Mouse (Mus musculus): Measurements from ENCODE around the gene Immp2l. TPM values are rescaled to one million over a fixed set of nuclear protein-coding genes. Genes with fewer than 3 reads are reported as not detected.

Immp2l gene
- polyA plus RNA-seq, 1 experiment from 2014 or later, result 16.6 TPM

DNA sequence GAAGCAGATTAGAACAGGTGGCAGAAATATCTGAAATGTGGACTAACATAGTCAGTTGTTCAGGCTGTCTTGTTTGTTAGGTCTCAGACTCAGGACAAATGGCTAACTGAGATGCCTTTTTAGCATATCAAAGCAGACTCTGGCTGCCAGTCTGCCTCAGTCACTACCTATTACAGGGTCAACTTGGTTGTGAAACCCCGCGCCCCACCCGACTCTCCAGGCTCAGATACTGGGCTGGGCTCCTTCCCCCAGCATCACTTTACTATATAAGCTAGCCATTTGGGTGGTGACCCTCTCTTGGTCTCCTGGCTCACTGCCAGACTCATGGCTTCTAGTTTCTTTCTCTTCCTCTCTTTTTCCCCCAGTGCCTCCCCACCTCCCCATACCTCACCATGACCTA lies 887.7 kb downstream of the Immp2l start:
- Histone ChIP-seq H3K27me3 (no peaks in the 10 kb centered on the region), H3K27ac (no peak overlapping the region), H3K9me3 (no peaks in the 10 kb centered on the region), H3K36me3 (no peaks in the 10 kb centered on the region), H3K4me1 (no peaks in the 10 kb centered on the region), H3K4me2 (no peak overlapping the region), H3K9ac (no peak overlapping the region), H3K4me3 (no peak overlapping the region)
- no peak for ATAC-seq (ENCODE audit: insufficient number of reproducible peaks, insufficient read depth, low FRiP score, low TSS enrichment, low read depth)
- 81% methylated on average over 3 of the region's 3 CpGs for WGBS

DNA sequence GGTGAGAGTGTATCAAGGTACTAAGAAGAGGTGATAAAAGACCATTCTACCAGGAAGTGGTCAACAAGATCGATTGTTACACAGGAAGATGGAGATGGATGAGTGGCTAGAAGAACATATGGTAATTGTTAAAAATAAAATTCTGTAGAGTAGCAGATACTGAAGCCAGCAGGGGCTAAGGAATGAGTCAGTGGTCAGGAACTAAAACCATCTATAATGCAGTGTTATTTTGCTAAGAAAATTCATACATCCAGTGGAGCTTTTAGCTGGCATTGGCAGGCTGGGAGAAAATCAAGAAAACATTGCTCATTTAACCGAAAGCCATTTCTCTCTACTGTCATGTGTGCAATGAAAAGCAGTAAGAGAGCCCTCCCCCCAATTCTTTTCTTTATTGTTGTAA lies 913.9 kb downstream of the Immp2l start:
- H3K4me1 ChIP-seq, result no peaks in the 10 kb centered on the region
- H3K9ac ChIP-seq, result no peak overlapping the region
- no peak overlapping the region for H3K27ac ChIP-seq
- no peak for ATAC-seq (ENCODE audit: insufficient number of reproducible peaks, insufficient read depth, low FRiP score, low TSS enrichment, low read depth)
- WGBS, result 82% methylated on average over 2 of the region's 2 CpGs
- no peaks in the 10 kb centered on the region for H3K36me3 ChIP-seq
- no peak overlapping the region for H3K4me2 ChIP-seq
- no peaks in the 10 kb centered on the region for H3K27me3 ChIP-seq
- H3K4me3 ChIP-seq, result no peak overlapping the region
- no peaks in the 10 kb centered on the region for H3K9me3 ChIP-seq

DNA sequence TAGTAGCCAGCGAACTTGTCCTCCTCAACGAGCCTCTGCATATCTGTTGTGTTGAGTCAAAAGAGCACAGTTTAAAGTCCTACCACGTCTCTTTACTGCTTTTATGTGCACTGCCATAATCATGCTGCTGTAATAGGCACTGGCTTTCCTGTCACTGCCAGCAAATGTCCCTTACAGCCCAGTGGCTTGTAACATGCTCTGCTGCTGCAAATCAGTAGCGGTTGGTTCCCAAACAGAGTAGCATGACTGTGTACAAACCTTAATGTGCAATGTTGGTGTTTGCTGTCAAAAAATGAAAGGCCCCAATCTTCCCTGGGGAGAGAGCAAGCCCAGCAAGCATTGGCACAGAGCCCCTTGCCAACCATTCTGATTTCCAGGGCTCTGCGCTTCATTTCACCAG lies 918.0 kb downstream of the Immp2l start:
- WGBS, result 86% methylated on average over 5 of the region's 5 CpGs

GRCm38 (mm10) chr12:41944079-41944672 lies 920.3 kb downstream of the Immp2l start:
- Histone ChIP-seq H3K27me3 (no peaks in the 10 kb centered on the region), H3K4me1 (no peaks in the 10 kb centered on the region), H3K4me2 (no peak overlapping the region), H3K9me3 (no peaks in the 10 kb centered on the region), H3K36me3 (no peaks in the 10 kb centered on the region), H3K4me3 (no peak overlapping the region), H3K27ac (no peak overlapping the region), H3K9ac (no peak overlapping the region)
- no peak for ATAC-seq (ENCODE audit: insufficient number of reproducible peaks, insufficient read depth, low FRiP score, low TSS enrichment, low read depth)
- 68% methylated on average over 4 of the region's 4 CpGs for WGBS

More for the DNA sequence above, 918.0 kb downstream of the Immp2l start:
- H3K36me3 ChIP-seq, result no peaks in the 10 kb centered on the region
- H3K4me3 ChIP-seq, result no peak overlapping the region
- no peak overlapping the region for H3K4me2 ChIP-seq
- H3K27me3 ChIP-seq, result no peaks in the 10 kb centered on the region
- H3K9me3 ChIP-seq, result no peaks in the 10 kb centered on the region
- no peaks in the 10 kb centered on the region for H3K4me1 ChIP-seq
- no peak overlapping the region for H3K27ac ChIP-seq
- no peak for ATAC-seq (ENCODE audit: insufficient number of reproducible peaks, insufficient read depth, low FRiP score, low TSS enrichment, low read depth)
- H3K9ac ChIP-seq, result no peak overlapping the region

GRCm38 (mm10) chr12:41946536-41946935 lies 922.6 kb downstream of the Immp2l start:
- H3K27me3 ChIP-seq, result no peaks in the 10 kb centered on the region
- H3K4me2 ChIP-seq, result no peak overlapping the region
- no peak overlapping the region for H3K27ac ChIP-seq
- H3K9ac ChIP-seq, result no peak overlapping the region
- H3K4me1 ChIP-seq, result no peaks in the 10 kb centered on the region
- ATAC-seq (ENCODE audit: insufficient number of reproducible peaks, insufficient read depth, low FRiP score, low TSS enrichment, low read depth), result no peak
- no peaks in the 10 kb centered on the region for H3K36me3 ChIP-seq
- no peak overlapping the region for H3K4me3 ChIP-seq
- no peaks in the 10 kb centered on the region for H3K9me3 ChIP-seq

DNA sequence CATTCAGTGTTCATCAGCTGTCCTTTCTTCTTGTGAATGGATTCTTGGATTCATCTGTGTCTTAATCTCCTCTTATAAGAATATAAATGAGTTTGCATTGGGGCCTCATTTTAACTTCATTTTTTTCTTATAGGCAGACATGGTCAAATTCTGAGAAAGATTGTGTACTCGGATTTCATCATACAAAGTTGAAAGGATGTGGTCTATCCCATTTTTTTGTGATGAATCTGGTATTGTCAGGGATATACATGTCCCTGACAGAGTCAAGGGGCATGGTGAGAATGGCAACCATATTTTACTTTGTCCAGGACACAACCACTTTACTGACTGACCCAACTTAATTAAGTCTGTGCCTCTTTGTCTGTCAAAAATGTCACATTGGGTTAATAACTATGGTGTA lies 925.5 kb downstream of the Immp2l start:
- WGBS, result 77% methylated on average over 1 of the region's 1 CpGs

GRCm38 (mm10) chr12:41949841-41950241 lies 926.0 kb downstream of the Immp2l start:
- Histone ChIP-seq H3K9ac (no peak overlapping the region), H3K4me2 (no peak overlapping the region), H3K4me3 (no peak overlapping the region), H3K4me1 (no peaks in the 10 kb centered on the region), H3K27ac (no peak overlapping the region), H3K9me3 (no peaks in the 10 kb centered on the region), H3K36me3 (no peaks in the 10 kb centered on the region), H3K27me3 (no peaks in the 10 kb centered on the region)
- 89% methylated on average over 6 of the region's 6 CpGs for WGBS
- ATAC-seq (ENCODE audit: insufficient number of reproducible peaks, insufficient read depth, low FRiP score, low TSS enrichment, low read depth), result no peak

More for the DNA sequence above, 925.5 kb downstream of the Immp2l start:
- Histone ChIP-seq H3K36me3 (no peaks in the 10 kb centered on the region), H3K4me3 (no peak overlapping the region), H3K4me2 (no peak overlapping the region), H3K9ac (no peak overlapping the region), H3K4me1 (no peaks in the 10 kb centered on the region), H3K27me3 (no peaks in the 10 kb centered on the region), H3K9me3 (no peaks in the 10 kb centered on the region), H3K27ac (no peak overlapping the region)
- ATAC-seq (ENCODE audit: insufficient number of reproducible peaks, insufficient read depth, low FRiP score, low TSS enrichment, low read depth), result no peak

- 89% methylated on average over 2 of the region's 2 CpGs for WGBS
- Histone ChIP-seq H3K4me1 (no peaks in the 10 kb centered on the region), H3K4me3 (no peak overlapping the region), H3K4me2 (no peak overlapping the region), H3K9me3 (no peaks in the 10 kb centered on the region), H3K9ac (no peak overlapping the region), H3K27ac (no peak overlapping the region), H3K27me3 (no peaks in the 10 kb centered on the region), H3K36me3 (no peaks in the 10 kb centered on the region)
- ATAC-seq (ENCODE audit: insufficient number of reproducible peaks, insufficient read depth, low FRiP score, low TSS enrichment, low read depth), result no peak
Measured at GRCm38 (mm10) chr12:41950726-41951125, 926.8 kb downstream of the Immp2l start.

DNA sequence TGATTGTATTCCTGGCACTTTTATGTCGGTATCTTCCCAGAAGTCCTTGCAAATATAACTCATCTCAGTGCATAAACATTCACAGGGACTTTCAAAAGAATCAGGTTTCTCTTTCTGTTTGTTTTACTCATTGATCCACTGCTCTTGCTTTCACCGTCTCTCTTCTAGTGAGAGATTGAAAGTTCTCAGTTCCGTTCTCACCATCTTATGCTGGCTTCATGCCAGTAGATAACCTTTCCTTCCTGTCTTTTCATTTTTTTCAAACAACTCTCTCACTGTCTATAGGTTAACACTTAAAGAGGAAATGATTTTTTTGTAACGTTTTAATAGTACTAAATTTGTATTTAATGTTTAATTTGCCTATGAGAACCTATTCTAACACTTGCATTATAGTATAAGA lies 937.1 kb downstream of the Immp2l start:
- no peak for ATAC-seq (ENCODE audit: insufficient number of reproducible peaks, insufficient read depth, low FRiP score, low TSS enrichment, low read depth)
- no peak overlapping the region for H3K4me2 ChIP-seq
- no peak overlapping the region for H3K9ac ChIP-seq
- H3K27me3 ChIP-seq, result no peaks in the 10 kb centered on the region
- no peaks in the 10 kb centered on the region for H3K9me3 ChIP-seq
- no peaks in the 10 kb centered on the region for H3K4me1 ChIP-seq
- 49% methylated on average over 4 of the region's 4 CpGs for WGBS
- H3K4me3 ChIP-seq, result no peak overlapping the region
- no peak overlapping the region for H3K27ac ChIP-seq
- no peaks in the 10 kb centered on the region for H3K36me3 ChIP-seq

DNA sequence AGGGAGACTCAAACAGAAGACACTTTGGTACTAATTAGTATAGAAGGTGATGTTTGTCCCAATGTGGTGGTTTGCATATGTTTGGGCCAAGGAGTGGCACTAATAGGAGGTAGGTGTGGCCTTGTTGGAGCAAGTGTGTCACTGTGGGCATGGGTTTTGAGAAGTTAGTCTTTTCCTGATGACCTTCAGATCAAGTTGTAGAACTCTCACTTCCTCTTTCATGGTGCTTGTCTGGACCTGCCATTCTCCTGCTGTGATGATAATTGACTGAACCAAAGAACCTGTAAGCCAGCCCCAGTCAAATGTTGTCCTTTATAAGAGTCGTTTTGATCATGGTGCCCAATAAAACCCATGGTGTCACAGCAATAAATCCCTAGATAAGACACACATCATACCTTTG lies 967.5 kb downstream of the Immp2l start:
- Histone ChIP-seq H3K9ac (no peak overlapping the region), H3K4me3 (no peak overlapping the region), H3K27me3 (no peaks in the 10 kb centered on the region), H3K4me2 (no peak overlapping the region), H3K36me3 (no peaks in the 10 kb centered on the region), H3K4me1 (no peaks in the 10 kb centered on the region), H3K27ac (no peak overlapping the region), H3K9me3 (no peaks in the 10 kb centered on the region)
- no peak for ATAC-seq (ENCODE audit: insufficient number of reproducible peaks, insufficient read depth, low FRiP score, low TSS enrichment, low read depth)
- 86% methylated on average over 1 of the region's 1 CpGs for WGBS
